Mouse (Mus musculus): Measurements from ENCODE around the gene Xirp1. TPM values are rescaled to one million over a fixed set of nuclear protein-coding genes. Genes with fewer than 3 reads are reported as not detected.
A peak's percentile ranks its signal among the peaks of the same experiment; 100 is the strongest.

Xirp1 gene
- 0.03 and 0.05 TPM in 2 replicates for polyA plus RNA-seq (2012; rRNA removed)

GRCm38 (mm10) chr9:120023086-120023811 lies at the start of gene Xirp1:
Gene Xirp1 (minus strand): TSS chr9:120023598.
- peaks cover 46% of the 10 kb centered on the region for H3K4me1 ChIP-seq (ENCODE audit: control insufficient read depth, insufficient read depth, low read length)
- no peaks in the 10 kb centered on the region for H3K27me3 ChIP-seq (ENCODE audit: control insufficient read depth, insufficient read depth, low read length)
- H3K27ac ChIP-seq (ENCODE audit: insufficient read depth, low read length): no peak within 1 kb of the TSS; the same call in 1 of the 2 replicates
- H3K4me3 ChIP-seq (replicated peaks; ENCODE audit: insufficient read depth, low read depth, low read length): no peak within 1 kb of the TSS
- TF ChIP-seq CTCF (IDR thresholded peaks at IDR 0.05; ENCODE audit: borderline replicate concordance, insufficient read depth, low read depth, low read length): no peak
- TF ChIP-seq POLR2A (IDR thresholded peaks at IDR 0.05; ENCODE audit: borderline replicate concordance, insufficient read depth, low read length): no peak
- 72% methylated on average over 18 of the region's 18 CpGs for WGBS
- DNase-seq: no peak

DNA sequence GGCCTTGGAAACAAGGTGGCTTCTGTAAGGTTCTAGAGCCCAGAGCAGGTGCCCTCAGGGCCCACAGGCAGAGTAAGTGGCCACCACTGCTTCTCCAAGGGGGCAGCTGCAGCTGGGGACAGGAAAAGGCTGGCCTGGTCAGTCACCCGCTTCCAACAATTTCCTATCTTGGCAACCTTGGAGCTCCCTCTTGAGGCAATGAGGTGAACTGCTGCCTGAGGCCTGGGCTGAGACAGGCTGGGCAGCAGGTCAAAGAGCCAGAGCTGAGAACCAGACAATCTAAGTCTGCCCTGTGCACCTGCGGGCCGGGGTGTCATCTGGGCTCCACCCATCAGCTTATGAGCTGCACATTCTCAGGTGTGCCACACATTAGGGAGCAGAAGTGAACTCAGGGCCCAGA lies 49.8 kb upstream of the Xirp1 start:
- H3K27me3 ChIP-seq (ENCODE audit: control insufficient read depth, insufficient read depth, low read length): no peaks in the 10 kb centered on the region
- DNase-seq: peak; percentile 72 to 87
- H3K27ac ChIP-seq (ENCODE audit: insufficient read depth, low read length): no peak overlapping the region
- no peaks in the 10 kb centered on the region for H3K4me1 ChIP-seq (ENCODE audit: control insufficient read depth, insufficient read depth, low read length)
- no peak overlapping the region for H3K4me3 ChIP-seq (replicated peaks; ENCODE audit: insufficient read depth, low read depth, low read length)
- WGBS: 5% methylated on average over 3 of the region's 3 CpGs
- no peak for TF ChIP-seq POLR2A (IDR thresholded peaks at IDR 0.05; ENCODE audit: borderline replicate concordance, insufficient read depth, low read length)
- TF ChIP-seq CTCF (IDR thresholded peaks at IDR 0.05; ENCODE audit: borderline replicate concordance, insufficient read depth, low read depth, low read length): peak; percentile 96

- Histone ChIP-seq H3K4me1 (ENCODE audit: control insufficient read depth, insufficient read depth, low read length) (no peaks in the 10 kb centered on the region), H3K27me3 (ENCODE audit: control insufficient read depth, insufficient read depth, low read length) (no peaks in the 10 kb centered on the region), H3K27ac (ENCODE audit: insufficient read depth, low read length) (no peak overlapping the region), H3K4me3 (replicated peaks; ENCODE audit: insufficient read depth, low read depth, low read length) (no peak overlapping the region)
- 88% methylated on average over 2 of the region's 2 CpGs for WGBS
- no peak for DNase-seq
- no peak for TF ChIP-seq POLR2A (IDR thresholded peaks at IDR 0.05; ENCODE audit: borderline replicate concordance, insufficient read depth, low read length)
- no peak for TF ChIP-seq CTCF (IDR thresholded peaks at IDR 0.05; ENCODE audit: borderline replicate concordance, insufficient read depth, low read depth, low read length)
These were observed 47.9 kb upstream of the Xirp1 start for GRCm38 (mm10) chr9:120071251-120071650.

- no peak within 1 kb of the TSS for H3K27ac ChIP-seq (ENCODE audit: insufficient read depth, low read length)
These were observed 46.4 kb upstream of the Xirp1 start, which contains the start of gene Cx3cr1 for GRCm38 (mm10) chr9:120069779-120070178. Gene Cx3cr1 (minus strand): TSS chr9:120069879.

DNA sequence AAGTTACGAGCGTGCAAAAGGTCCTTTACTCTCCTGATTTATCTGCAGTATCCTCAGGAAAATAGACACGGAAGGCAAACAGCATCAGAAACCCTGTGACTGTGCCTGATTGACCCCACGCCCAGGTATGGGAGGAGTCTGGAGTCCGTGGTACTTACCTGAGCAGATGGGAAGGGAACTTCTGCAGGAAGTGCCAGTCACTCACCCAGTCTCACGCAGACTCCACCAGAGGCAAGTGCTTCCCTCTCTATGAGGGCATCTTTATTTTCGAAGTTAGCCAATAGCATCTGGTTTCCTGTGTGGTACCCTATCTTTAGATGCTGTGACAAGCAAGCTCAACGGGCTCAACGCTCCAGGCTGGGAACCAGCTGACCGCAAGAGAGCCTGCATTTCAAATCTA lies 44.6 kb upstream of the Xirp1 start:
- WGBS: 78% methylated on average over 10 of the region's 10 CpGs
- Histone ChIP-seq H3K27me3 (ENCODE audit: control insufficient read depth, insufficient read depth, low read length) (no peaks in the 10 kb centered on the region), H3K27ac (ENCODE audit: insufficient read depth, low read length) (no peak overlapping the region), H3K4me1 (ENCODE audit: control insufficient read depth, insufficient read depth, low read length) (no peaks in the 10 kb centered on the region), H3K4me3 (replicated peaks; ENCODE audit: insufficient read depth, low read depth, low read length) (no peak overlapping the region)
- TF ChIP-seq POLR2A (IDR thresholded peaks at IDR 0.05; ENCODE audit: borderline replicate concordance, insufficient read depth, low read length) (no peak), CTCF (IDR thresholded peaks at IDR 0.05; ENCODE audit: borderline replicate concordance, insufficient read depth, low read depth, low read length) (no peak)
- no peak for DNase-seq

More at GRCm38 (mm10) chr9:120069779-120070178, 46.4 kb upstream of the Xirp1 start, which contains the start of gene Cx3cr1:
- Histone ChIP-seq H3K4me1 (ENCODE audit: control insufficient read depth, insufficient read depth, low read length) (no peaks in the 10 kb centered on the region), H3K4me3 (replicated peaks; ENCODE audit: insufficient read depth, low read depth, low read length) (no peak within 1 kb of the TSS), H3K27me3 (ENCODE audit: control insufficient read depth, insufficient read depth, low read length) (no peaks in the 10 kb centered on the region)
- no peak for TF ChIP-seq CTCF (IDR thresholded peaks at IDR 0.05; ENCODE audit: borderline replicate concordance, insufficient read depth, low read depth, low read length)
- TF ChIP-seq POLR2A (IDR thresholded peaks at IDR 0.05; ENCODE audit: borderline replicate concordance, insufficient read depth, low read length): no peak
- DNase-seq: no peak
- 82% methylated on average over 11 of the region's 11 CpGs for WGBS

GRCm38 (mm10) chr9:120067609-120068008 lies 44.2 kb upstream of the Xirp1 start:
- DNase-seq: no peak
- WGBS: 95% methylated on average over 2 of the region's 2 CpGs
- no peak overlapping the region for H3K4me3 ChIP-seq (replicated peaks; ENCODE audit: insufficient read depth, low read depth, low read length)
- H3K27ac ChIP-seq (ENCODE audit: insufficient read depth, low read length): no peak overlapping the region
- TF ChIP-seq POLR2A (IDR thresholded peaks at IDR 0.05; ENCODE audit: borderline replicate concordance, insufficient read depth, low read length) (no peak), CTCF (IDR thresholded peaks at IDR 0.05; ENCODE audit: borderline replicate concordance, insufficient read depth, low read depth, low read length) (no peak)
- no peaks in the 10 kb centered on the region for H3K27me3 ChIP-seq (ENCODE audit: control insufficient read depth, insufficient read depth, low read length)
- H3K4me1 ChIP-seq (ENCODE audit: control insufficient read depth, insufficient read depth, low read length): no peaks in the 10 kb centered on the region

- H3K4me1 ChIP-seq (ENCODE audit: control insufficient read depth, insufficient read depth, low read length): no peaks in the 10 kb centered on the region
- H3K4me3 ChIP-seq (replicated peaks; ENCODE audit: insufficient read depth, low read depth, low read length): no peak overlapping the region
- 72% methylated on average over 4 of the region's 4 CpGs for WGBS
- TF ChIP-seq POLR2A (IDR thresholded peaks at IDR 0.05; ENCODE audit: borderline replicate concordance, insufficient read depth, low read length) (no peak), CTCF (IDR thresholded peaks at IDR 0.05; ENCODE audit: borderline replicate concordance, insufficient read depth, low read depth, low read length) (no peak)
- H3K27me3 ChIP-seq (ENCODE audit: control insufficient read depth, insufficient read depth, low read length): no peaks in the 10 kb centered on the region
- no peak overlapping the region for H3K27ac ChIP-seq (ENCODE audit: insufficient read depth, low read length)
- no peak for DNase-seq
These were observed 40.9 kb upstream of the Xirp1 start for GRCm38 (mm10) chr9:120064317-120064716.

DNA sequence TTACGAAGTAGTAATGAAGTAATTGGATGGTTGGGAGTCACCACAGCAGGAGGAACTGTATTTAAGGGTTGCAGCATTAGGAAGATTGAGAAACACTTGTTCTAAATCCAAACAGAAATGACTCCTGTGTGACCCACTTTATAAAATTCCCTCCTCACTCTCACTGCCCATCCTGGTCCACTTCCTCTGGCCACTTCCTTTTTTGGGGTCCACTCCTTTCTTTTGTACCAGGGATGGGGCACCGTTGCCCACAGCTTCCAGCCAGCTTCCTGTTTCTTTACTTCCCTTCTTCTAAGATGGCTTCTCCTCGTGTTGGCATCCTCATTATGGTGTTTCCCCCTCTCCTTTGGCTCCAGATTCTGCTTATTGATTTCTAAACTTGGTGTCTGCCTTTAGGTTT lies 35.3 kb upstream of the Xirp1 start:
- 83% methylated on average over 3 of the region's 3 CpGs for WGBS
- peaks cover 12% of the 10 kb centered on the region for H3K4me1 ChIP-seq (ENCODE audit: control insufficient read depth, insufficient read depth, low read length)
- TF ChIP-seq POLR2A (IDR thresholded peaks at IDR 0.05; ENCODE audit: borderline replicate concordance, insufficient read depth, low read length) (no peak), CTCF (IDR thresholded peaks at IDR 0.05; ENCODE audit: borderline replicate concordance, insufficient read depth, low read depth, low read length) (no peak)
- no peak for DNase-seq
- no peaks in the 10 kb centered on the region for H3K27me3 ChIP-seq (ENCODE audit: control insufficient read depth, insufficient read depth, low read length)
- no peak overlapping the region for H3K27ac ChIP-seq (ENCODE audit: insufficient read depth, low read length)
- H3K4me3 ChIP-seq (replicated peaks; ENCODE audit: insufficient read depth, low read depth, low read length): no peak overlapping the region
